Mouse (Mus musculus) limb, embryonic 10.5 days (tissue): ENCODE results near the gene Stk16. TPM values are rescaled to one million over a fixed set of nuclear protein-coding genes. Genes with fewer than 3 reads are reported as not detected.

Experiments
- DNase-seq: peaks from one replicate; pipeline ENCODE4 v3.0.0-alpha.2; 2017; ENCODE audit warnings: low spot score
- H3K27ac ChIP-seq: fragments of 300-500 bp; sonication (generic); 2 replicates; pipeline ENCODE4 v1.5.1; 2016; ENCODE audit warnings: mild to moderate bottlenecking
- H3K27me3 ChIP-seq: fragments of 300-500 bp; sonication (generic); 2 replicates; pipeline ENCODE4 v1.6.1; 2016; ENCODE audit warnings: low read depth, mild to moderate bottlenecking; ENCODE audit not compliant: poor library complexity, severe bottlenecking
- H3K36me3 ChIP-seq: fragments of 300-500 bp; sonication (generic); 2 replicates; pipeline ENCODE4 v1.6.1; 2016; ENCODE audit warnings: mild to moderate bottlenecking, moderate library complexity
- H3K4me1 ChIP-seq: fragments of 300-500 bp; sonication (generic); 2 replicates; pipeline ENCODE4 v1.6.1; 2016
- H3K4me3 ChIP-seq: fragments of 300-500 bp; sonication (generic); 2 replicates; pipeline ENCODE4 v1.5.1; 2016; ENCODE audit warnings: mild to moderate bottlenecking, moderate library complexity
- H3K9me3 ChIP-seq: fragments of 300-500 bp; sonication (generic); replicated peaks from 2 replicates; pipeline ENCODE4 v1.6.1; 2016; ENCODE audit warnings: mild to moderate bottlenecking
- WGBS: fragments of 180-500 bp; shearing (Covaris S2); methylation state at CpG from one replicate; pipeline ENCODE4 v1.1.7; 2016; 5-methylcytosine and 5-hydroxymethylcytosine counted together
- polyA plus RNA-seq: library from polyadenylated mRNA; unstranded; fragments of >200 nt; fragmentation: Nextera tagmentation; extraction: Ambion mirVana; gene quantifications from 2 replicates; pipeline ENCODE4 v1.2.1, GENCODE M21; 2016

The Stk16 gene
- polyA plus RNA-seq, 1 experiment from 2014 or later = 149 TPM

DNA sequence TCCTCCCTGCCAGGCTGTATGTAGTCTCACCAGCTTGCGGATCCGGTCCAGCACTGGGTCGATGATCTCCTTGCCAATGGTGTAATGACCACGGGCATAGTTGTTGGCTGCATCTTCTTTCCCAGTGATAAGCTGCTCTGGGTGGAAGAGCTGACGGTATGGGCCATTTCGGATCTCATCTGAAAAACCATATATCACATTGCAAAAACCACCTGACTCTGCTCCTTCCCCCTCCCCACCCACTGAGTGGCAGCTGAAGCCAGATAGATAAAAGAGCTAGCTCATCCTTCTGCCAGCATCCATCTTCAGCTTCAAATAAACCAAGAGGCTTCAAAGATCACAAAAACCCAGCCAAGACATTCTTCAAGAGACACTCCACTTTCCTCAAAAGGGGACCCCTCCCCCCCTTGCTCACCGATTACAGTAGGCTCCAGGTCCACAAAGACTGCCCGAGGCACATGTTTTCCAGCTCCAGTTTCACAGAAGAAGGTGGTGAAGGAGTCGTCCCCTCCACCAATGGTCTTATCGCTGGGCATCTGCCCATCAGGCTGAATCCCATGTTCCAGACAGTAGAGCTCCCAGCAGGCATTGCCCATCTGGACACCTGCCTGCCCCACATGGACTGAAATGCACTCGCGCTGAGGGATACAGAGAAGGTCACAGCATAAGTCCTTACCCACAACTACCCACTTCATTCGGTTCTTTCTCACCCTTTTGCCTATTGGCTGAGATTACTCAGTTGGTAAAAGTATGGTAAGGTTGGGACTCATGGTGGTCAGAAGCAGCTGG is 6.4 kb downstream of the Stk16 start:
- DNase-seq = no peak
- peaks cover 40% of the 10 kb centered on the region for H3K36me3 ChIP-seq
- WGBS = 76% methylated on average over 13 of the region's 13 CpGs
- H3K27me3 ChIP-seq = peaks cover 65% of the 10 kb centered on the region
- no peak overlapping the region for H3K4me3 ChIP-seq
- H3K27ac ChIP-seq = no peak overlapping the region
- H3K9me3 ChIP-seq = no peaks in the 10 kb centered on the region
- H3K4me1 ChIP-seq = peaks cover 35% of the 10 kb centered on the region

DNA sequence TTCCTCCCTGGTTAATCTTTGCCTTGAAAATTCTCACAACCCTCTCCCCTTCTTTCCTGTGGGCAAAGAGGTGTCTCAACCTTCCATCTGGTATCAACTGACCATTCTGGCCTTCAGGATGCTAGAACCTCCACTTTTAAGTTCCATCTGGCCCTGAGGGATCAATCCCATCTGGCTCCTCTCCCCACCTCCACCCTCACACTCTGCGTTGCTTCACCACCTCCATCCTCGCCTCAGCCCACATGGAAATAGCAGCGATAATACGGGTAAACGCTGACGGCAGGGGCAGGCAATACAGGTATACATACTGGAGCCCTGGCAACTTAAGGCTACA is 7.2 kb downstream of the Stk16 start:
- WGBS = 2% methylated on average over 6 of the region's 6 CpGs

DNA sequence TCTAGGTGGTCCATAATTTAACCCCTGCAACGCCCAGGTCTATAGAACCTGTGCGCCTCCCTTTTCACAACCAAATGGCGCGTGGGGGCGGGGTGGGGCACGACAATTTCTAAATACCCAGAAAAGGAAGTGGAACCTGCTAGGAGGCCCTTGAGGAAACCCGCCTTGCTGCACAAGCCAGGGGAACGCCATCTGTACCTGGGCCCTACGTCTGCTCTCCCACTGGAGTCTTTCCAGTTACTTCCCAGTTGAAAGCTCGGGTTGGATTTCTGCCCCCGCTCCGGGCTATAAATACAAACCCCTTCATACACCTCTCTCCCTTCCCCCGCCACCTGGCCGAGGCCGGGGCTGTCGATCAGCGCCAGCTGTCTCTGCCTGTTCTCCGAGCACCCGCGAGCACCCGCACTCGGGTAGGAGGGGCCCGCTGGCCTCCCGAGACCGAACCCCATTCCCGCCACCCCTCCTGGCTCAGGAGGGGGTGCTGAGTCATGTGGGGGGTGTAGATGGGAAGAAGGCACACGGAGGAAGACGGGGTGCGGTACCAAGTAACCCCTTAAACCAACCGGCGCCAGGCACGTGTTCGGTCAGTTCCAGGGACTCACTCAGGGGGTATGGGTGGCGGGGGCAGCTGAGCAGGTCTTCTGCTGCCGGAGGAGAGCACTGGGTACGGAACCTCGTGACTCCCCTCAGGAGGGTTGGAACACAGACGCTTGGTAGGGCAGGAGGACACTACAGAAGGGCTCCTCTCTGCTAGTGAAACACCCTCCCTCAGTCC is 7.8 kb downstream of the Stk16 start:
- Histone ChIP-seq H3K36me3 (peaks cover 26% of the 10 kb centered on the region), H3K27ac (peak overlapping the region; percentile 40; the same call in 1 of the 2 replicates), H3K27me3 (peaks cover 78% of the 10 kb centered on the region), H3K4me3 (peak overlapping the region; percentile 60), H3K9me3 (no peaks in the 10 kb centered on the region), H3K4me1 (peaks cover 22% of the 10 kb centered on the region)
- peak; percentile 59 for DNase-seq
- WGBS = 1% methylated on average over 38 of the region's 38 CpGs

More for the DNA sequence above, 7.2 kb downstream of the Stk16 start:
- peak overlapping the region; percentile 60 for H3K4me3 ChIP-seq
- peaks cover 74% of the 10 kb centered on the region for H3K27me3 ChIP-seq
- DNase-seq = no peak
- H3K27ac ChIP-seq = no peak overlapping the region
- H3K36me3 ChIP-seq = peaks cover 31% of the 10 kb centered on the region
- peaks cover 27% of the 10 kb centered on the region for H3K4me1 ChIP-seq
- no peaks in the 10 kb centered on the region for H3K9me3 ChIP-seq

DNA sequence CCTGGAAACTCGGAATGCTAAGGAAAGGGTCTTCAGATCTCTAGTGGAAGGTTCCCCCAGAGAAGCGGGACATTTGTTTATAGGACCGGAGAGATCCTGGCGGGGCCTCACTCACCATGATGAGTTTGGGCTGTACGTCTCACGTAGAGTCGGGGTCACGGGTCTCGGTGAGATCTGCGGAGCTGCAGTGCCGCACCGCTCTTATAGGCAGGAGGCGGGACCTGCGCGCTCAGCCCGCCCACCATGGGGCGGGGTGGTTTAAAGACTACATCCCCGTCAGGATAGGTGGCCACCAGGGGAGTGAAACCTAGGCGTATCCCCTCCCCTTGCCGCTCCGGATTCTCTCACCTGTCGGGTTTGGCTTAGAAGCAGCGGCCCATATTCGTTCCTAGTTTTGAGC is 8.4 kb downstream of the Stk16 start:
- Histone ChIP-seq H3K4me3 (peak overlapping the region; percentile 60), H3K9me3 (no peaks in the 10 kb centered on the region), H3K27me3 (peaks cover 82% of the 10 kb centered on the region), H3K27ac (no peak overlapping the region), H3K36me3 (peaks cover 19% of the 10 kb centered on the region), H3K4me1 (peaks cover 22% of the 10 kb centered on the region)
- DNase-seq = peak; percentile 79
- WGBS = 0% methylated on average over 24 of the region's 24 CpGs

DNA sequence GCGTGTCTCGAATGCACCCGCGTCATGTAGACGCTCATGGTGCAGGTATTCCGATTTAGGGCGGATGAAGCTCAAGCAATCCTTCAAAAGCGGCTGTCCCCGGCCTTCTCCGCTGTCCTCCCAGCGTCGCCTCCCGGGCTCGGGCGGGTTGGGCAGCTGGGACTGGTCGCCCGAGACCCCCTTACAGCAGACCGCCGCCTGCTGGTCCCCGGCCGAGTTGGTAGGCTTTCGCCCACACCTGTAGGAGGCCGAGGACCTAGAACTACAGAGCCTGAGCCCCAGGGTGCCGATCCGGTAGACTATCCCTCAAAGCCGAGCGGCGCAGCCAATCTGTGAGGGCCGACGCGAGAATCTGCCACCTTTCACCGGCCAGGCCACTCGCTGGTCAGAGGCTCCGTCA is 8.9 kb downstream of the Stk16 start, which contains the start of gene Tuba4a:
Tuba4a (minus strand) TSS at position 335 of the 400 bp plus-strand sequence.
- H3K4me1 ChIP-seq = peaks cover 22% of the 10 kb centered on the region

DNA sequence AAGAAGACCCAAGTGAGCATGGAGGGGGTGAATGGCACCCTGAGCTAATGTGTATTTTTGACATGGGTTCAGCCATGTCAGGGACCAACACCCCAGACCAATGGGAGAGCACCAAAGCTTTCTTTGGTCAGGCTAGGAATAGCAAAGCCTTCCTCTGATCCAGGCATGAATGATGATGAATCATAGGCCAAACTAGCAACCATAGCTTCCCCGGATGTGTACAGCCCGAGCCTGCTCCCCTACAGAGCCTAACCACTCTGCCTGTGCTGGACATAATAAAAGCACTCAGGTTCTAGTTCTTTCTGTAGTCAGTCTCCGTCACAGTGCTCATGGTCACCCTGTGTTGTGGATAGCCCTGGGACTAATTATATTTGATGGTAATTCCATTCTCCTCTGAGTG is 10.9 kb downstream of the Stk16 start:
- no peak for DNase-seq
- Histone ChIP-seq H3K27me3 (peaks cover 71% of the 10 kb centered on the region), H3K36me3 (no peaks in the 10 kb centered on the region), H3K4me3 (no peak overlapping the region), H3K9me3 (no peaks in the 10 kb centered on the region), H3K4me1 (peaks cover 22% of the 10 kb centered on the region), H3K27ac (no peak overlapping the region)
- WGBS = 78% methylated on average over 3 of the region's 3 CpGs

More for the DNA sequence above, 8.9 kb downstream of the Stk16 start, which contains the start of gene Tuba4a:
- no peak for DNase-seq
- H3K36me3 ChIP-seq = peaks cover 14% of the 10 kb centered on the region
- under 1% methylated on average over 34 of the region's 34 CpGs for WGBS
- no peaks in the 10 kb centered on the region for H3K9me3 ChIP-seq
- peak within 1 kb of the TSS; percentile 60 for H3K4me3 ChIP-seq
- H3K27me3 ChIP-seq = peaks cover 82% of the 10 kb centered on the region
- H3K27ac ChIP-seq = peak within 1 kb of the TSS; percentile 40; the same call in 1 of the 2 replicates

DNA sequence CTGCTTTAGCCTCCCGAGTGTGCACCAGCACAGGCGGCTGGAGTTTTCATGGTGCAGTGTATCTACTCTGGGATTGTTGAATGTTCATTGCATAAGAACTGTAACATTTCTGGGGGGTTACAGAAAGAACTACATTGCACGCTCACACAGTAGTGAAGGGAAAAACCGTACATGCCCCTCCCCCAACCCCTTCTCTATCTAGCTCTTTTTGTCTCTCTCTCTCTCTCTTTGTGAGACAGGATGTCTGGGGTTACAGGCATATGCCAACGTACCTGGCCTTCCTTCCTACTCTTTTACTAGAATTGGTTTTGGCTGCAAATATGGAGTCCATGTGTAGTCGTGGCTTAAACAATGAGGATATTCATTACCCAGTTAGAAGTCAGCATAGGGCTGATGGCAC is 12.3 kb downstream of the Stk16 start:
- Histone ChIP-seq H3K4me1 (peaks cover 20% of the 10 kb centered on the region), H3K27ac (no peak overlapping the region), H3K4me3 (no peak overlapping the region), H3K36me3 (no peaks in the 10 kb centered on the region), H3K27me3 (peaks cover 57% of the 10 kb centered on the region), H3K9me3 (no peaks in the 10 kb centered on the region)
- DNase-seq = no peak
- whole genome bisulfite sequencing = 83% methylated on average over 6 of the region's 6 CpGs

DNA sequence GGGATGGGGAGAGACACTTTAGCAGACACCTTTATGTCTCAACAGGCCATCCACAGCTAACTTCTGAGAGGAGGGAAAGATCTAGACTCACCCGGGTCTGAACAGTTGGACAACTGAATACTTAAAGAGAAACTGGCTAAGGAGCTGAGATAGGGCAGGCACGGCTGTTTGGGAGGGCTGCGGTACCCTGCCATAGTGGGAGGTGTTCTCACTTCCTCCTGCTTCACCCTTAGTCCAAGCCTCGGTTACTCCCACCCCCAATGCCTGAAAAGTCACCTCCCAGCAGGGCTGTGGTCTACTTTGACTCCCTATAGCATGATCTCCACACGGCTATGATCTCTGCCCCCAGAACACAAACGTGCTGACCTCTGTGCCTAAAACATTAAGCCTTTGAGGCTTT is 12.9 kb downstream of the Stk16 start:
- no peaks in the 10 kb centered on the region for H3K9me3 ChIP-seq
- no peaks in the 10 kb centered on the region for H3K36me3 ChIP-seq
- 68% methylated on average over 6 of the region's 6 CpGs for WGBS
- H3K4me1 ChIP-seq = peaks cover 14% of the 10 kb centered on the region
- peaks cover 51% of the 10 kb centered on the region for H3K27me3 ChIP-seq
- no peak overlapping the region for H3K4me3 ChIP-seq
- DNase-seq = no peak
- H3K27ac ChIP-seq = no peak overlapping the region

DNA sequence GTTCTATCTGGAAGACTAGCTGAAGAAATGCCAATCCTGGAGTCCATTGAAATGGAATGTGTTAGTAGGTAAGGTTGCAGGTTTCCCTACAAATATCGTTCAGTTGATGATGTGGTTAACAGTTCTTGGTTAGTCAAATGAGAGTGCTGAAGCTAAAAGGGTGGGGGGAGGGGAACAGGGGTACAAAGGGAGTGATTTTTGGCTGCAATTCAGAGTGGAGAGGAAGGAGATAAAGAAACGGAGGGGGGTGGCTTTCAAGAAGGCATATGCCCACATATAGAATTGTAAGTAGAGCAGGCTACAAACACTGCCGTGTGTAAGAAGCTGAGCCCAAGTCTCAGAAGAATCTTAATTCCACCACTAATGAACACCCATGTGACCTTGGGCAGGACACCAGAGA is 14.8 kb downstream of the Stk16 start:
- 87% methylated on average over 3 of the region's 3 CpGs for WGBS
- Histone ChIP-seq H3K27me3 (peaks cover 32% of the 10 kb centered on the region), H3K9me3 (no peaks in the 10 kb centered on the region), H3K4me1 (no peaks in the 10 kb centered on the region), H3K36me3 (no peaks in the 10 kb centered on the region), H3K27ac (no peak overlapping the region), H3K4me3 (no peak overlapping the region)
- no peak for DNase-seq

DNA sequence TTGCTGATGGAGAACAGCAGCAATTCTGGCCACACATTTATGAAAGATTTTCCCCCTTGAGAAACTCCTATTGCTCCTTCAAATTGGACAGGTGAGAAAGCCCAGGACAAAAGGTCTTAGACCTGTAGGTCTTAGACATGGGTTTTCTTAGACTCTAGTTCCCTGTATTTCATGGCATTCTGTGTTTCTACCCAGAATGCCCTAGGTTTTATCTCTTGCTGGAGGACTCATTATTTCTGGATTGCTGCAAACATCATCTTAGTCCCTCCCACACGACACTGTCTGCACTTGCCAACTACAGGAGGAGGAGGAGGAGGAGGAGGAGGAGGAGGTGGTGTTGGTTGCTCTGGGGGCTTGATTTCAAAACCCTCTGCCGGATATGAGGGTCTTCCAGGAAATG is 15.5 kb downstream of the Stk16 start:
- H3K4me3 ChIP-seq = no peak overlapping the region

DNA sequence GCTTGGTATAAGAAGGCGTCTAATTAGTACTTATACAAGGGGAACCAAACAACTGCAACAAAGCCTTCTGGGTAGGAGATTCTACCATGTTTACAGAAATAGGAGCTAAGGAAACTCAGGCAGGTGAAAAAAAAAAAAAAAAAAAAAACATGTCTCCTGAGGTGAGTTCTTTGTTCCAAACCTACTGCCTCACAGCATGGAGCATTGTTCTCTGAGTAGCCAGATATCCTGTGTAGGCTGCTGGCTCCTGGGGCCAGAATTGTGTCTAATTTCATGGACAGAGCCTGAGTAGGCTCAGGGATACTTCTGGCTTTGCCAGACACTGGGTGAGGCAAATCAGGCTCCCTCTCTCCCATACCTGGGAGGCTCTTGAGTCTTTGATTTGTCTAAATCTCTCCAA is 17.0 kb downstream of the Stk16 start:
- Histone ChIP-seq H3K36me3 (no peaks in the 10 kb centered on the region), H3K9me3 (no peaks in the 10 kb centered on the region), H3K27ac (no peak overlapping the region), H3K4me3 (no peak overlapping the region), H3K4me1 (no peaks in the 10 kb centered on the region), H3K27me3 (peaks cover 10% of the 10 kb centered on the region; the same call in 1 of the 2 replicates)
- WGBS = 80% methylated on average over 1 of the region's 1 CpGs
- DNase-seq = no peak

More for the DNA sequence above, 15.5 kb downstream of the Stk16 start:
- DNase-seq = no peak
- Histone ChIP-seq H3K4me1 (no peaks in the 10 kb centered on the region), H3K36me3 (no peaks in the 10 kb centered on the region), H3K27me3 (peaks cover 25% of the 10 kb centered on the region), H3K27ac (no peak overlapping the region), H3K9me3 (no peaks in the 10 kb centered on the region)
- WGBS = 66% methylated on average over 2 of the region's 2 CpGs

DNA sequence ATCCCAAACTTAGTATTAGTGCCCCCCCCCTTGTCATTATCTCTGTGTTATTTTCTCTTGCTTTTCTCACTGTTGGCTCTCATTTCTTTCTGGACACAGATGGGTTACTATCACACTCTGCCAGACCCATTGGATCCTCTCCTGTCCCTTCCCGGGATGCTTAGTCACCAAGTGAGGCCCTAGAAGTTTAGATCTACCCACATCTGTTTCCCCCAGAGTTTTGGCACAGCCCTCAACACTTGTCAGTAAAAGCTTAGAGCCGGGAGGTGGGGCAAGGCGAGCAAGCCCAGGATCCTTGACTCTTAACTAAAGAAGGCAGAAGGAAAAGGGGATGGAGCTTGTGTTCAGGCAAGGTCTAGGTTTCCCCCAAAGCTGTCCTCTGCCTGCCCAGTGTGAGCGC is 18.5 kb downstream of the Stk16 start:
- no peaks in the 10 kb centered on the region for H3K9me3 ChIP-seq
- H3K4me3 ChIP-seq = no peak overlapping the region
- 77% methylated on average over 4 of the region's 4 CpGs for WGBS
- no peaks in the 10 kb centered on the region for H3K4me1 ChIP-seq
- no peak for DNase-seq
- no peaks in the 10 kb centered on the region for H3K36me3 ChIP-seq
- H3K27me3 ChIP-seq = no peaks in the 10 kb centered on the region
- no peak overlapping the region for H3K27ac ChIP-seq

DNA sequence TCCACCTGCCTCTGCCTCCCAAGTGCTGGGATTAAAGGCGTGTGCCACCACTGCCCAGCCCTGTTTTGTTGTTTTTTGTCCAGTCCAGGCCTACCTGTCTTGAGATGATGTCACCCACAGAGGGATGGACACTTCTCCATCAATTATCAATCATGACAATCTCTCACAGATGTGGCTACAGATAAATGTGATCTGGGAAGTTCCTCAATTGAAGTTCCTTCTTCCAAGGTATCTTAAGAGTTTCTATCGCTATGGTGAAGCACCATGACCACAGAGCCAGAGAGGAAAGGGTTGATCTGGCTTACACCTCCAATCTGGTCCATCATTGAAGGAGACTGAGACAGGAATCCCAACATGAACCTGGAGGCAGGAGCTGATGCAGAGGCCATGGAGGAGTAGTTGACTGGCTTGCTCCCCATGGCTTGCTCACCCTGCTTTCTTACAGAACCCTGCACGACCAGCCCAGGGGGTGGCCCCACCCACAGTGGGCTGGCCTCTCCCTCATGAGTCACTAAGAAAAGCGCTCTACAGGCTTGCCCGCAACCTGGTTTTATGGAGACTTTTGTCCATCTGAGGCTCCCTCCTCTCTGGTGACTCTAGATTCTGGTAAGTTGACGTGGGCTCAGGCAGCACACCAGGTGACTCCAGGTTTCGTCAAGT is 19.8 kb downstream of the Stk16 start:
- DNase-seq = no peak
- 76% methylated on average over 7 of the region's 7 CpGs for WGBS
- H3K9me3 ChIP-seq = no peaks in the 10 kb centered on the region

More for the DNA sequence above, 19.8 kb downstream of the Stk16 start:
- no peak overlapping the region for H3K27ac ChIP-seq
- H3K4me3 ChIP-seq = no peak overlapping the region
- H3K27me3 ChIP-seq = no peaks in the 10 kb centered on the region
- H3K4me1 ChIP-seq = peaks cover 6% of the 10 kb centered on the region; the same call in 1 of the 2 replicates
- no peaks in the 10 kb centered on the region for H3K36me3 ChIP-seq
